Mouse (Mus musculus) adrenal gland, postnatal 14 days (tissue): Measurements from ENCODE around the gene Saal1. TPM values are rescaled to one million over a fixed set of nuclear protein-coding genes. Genes with fewer than 3 reads are reported as not detected.
"Not testable (repeated sequence)": the region's sequence is repeated elsewhere in the genome, so short reads cannot be mapped to it uniquely, and the experiment has no call there.

Experiments used
- DNase-seq: peaks from one replicate; pipeline ENCODE4 v3.0.0; 2021; ENCODE audit warnings: mixed read lengths
- long read RNA-seq, 2 experiments: library from polyadenylated mRNA; stranded (forward); transcript quantifications; one replicate each; pipeline ENCODE4 v2.0.0; 2021
- total RNA-seq: library from RNA; stranded (reverse); gene quantifications from 2 replicates; pipeline ENCODE4 v1.2.3, GENCODE M21; 2021

Saal1 gene
- 8.3 and 9.9 TPM in 2 replicates for total RNA-seq
- long read RNA-seq, experiment 1, full-length matches to known transcripts: 20 of 23 reads
- long read RNA-seq, experiment 1, partial matches to known transcripts: 1 of 23 reads
- long read RNA-seq, experiment 1, other reads (novel, unspliced or antisense): 2 of 23 reads
- long read RNA-seq, experiment 2, full-length matches to known transcripts: 10 of 12 reads
- long read RNA-seq, experiment 2, partial matches to known transcripts: 2 of 12 reads
- long read RNA-seq, experiment 2, other reads (novel, unspliced or antisense): 0 of 12 reads

DNA sequence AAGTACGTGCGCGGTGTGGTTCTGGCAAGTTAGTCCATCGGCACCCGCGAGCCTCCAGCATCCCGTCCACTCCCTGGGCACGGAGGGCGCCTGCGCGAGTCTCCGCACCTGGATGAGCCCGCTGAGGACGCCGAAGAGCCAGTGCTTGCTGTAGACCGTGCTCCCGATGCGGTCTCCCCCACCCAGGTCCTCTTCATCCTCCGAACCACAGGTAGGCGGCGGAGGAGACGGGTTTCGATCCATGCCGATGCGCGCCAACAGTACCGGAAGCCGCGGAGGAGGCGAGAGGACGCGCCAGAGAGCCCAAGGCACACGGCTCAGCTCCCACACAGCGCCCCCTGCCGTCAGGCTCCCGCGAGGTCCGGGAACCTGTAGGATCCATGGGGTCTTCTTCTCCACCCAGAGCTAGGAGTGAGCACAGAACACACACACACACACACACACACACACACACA lies at the start of gene Saal1:
TSS of gene Saal1 (minus strand) at position 291 of the 455 bp plus-strand sequence.
- DNase-seq: peak; percentile 93

DNA sequence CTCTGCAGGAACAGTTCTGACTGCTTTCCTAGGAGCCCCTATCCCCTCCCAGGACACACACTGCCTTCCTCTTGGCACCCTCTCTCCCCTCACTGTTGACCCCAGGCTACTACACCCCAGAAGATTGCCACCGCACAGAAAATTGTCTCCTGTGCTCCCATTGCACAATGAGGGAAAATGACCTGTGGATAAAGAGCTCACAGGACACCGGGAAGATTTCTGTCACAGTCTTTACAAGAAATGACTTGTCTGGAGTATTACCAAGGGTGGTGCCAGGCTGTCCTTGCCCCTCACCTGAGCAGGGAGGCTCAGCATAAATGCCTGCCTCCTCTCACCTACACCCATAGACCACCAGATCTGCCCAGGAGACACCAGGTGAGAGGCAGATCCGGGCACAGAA lies 41.0 kb upstream of the Saal1 start, which contains the start of gene Saa2:
TSS of gene Saa2 (plus strand) at position 301 of the 400 bp plus-strand sequence.
- DNase-seq: no peak

DNA sequence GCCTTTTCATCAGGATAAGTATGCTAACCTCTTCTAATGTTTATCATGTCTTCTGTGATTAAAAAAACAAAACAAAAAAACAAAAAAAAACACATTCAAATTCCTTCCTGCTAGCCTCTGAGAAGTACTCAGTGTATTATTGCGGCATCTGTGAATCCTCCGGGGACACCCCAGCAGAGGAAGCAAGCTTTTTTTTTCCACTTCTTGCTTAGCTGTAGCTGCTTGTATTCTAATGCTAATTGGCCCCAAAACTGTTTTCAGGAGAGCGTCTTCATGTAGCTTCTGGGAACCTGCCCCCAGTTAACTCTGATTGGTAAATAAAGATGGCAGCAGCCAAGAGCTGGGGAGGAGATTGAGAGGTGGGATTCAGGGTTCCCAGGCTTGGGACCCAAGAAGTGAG lies 38.0 kb upstream of the Saal1 start:
- DNase-seq: peak; percentile 21

DNA sequence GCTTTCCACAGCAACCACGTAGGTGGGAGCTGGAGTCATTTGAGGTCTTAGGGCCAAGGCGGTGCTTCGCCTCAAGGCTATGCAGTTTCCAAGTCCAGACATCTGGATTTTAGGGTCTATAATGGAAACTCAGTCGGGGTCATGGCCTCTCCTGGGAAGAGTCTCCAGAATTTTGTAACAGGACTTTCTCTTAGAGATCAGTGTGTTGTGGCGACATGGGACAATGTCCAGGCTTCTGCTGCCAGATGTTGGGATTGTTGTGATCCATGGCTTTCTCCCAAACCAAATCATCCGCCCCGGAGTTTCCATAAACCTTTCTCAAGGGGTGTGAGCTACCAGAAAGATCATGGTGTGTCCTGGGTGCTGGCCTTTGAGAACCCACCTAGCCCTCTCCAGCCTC lies 35.9 kb upstream of the Saal1 start:
- DNase-seq: no peak

DNA sequence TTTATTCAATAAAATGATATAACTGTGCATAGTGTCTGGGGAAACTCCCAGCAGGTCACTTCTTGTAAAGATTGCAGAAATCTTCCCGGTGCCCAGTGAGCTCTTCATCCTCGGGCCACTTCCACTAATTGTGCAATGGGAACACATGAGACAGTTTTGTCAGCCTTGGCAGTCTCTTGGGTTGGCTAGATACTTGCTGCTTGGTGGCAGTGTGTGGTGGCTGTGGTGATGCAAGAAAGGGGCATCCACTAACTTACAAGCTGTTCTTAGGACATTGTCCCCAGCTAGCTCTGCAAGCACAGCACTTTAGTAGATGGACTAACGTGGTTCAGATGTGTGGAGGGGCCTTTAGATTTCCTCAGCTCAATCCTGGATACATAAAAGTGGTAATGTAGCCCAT lies 35.3 kb upstream of the Saal1 start:
- DNase-seq: peak; percentile 64

DNA sequence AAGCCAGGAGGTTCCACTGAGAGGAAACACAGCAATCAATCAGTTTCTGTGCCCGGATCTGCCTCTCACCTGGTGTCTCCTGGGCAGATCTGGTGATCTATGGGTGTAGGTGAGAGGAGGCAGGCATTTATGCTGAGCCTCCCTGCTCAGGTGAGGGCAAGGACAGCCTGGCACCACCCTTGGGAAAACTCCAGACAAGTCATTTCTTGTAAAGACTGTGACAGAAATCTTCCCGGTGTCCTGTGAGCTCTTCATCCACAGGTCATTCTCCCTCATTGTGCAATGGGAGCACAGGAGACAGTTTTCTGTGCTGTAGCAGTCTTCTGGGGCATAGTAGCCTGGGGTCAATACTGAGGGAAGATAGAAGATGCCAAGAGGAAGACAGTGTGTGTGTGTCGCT lies 32.4 kb upstream of the Saal1 start, which contains the start of gene Saa1:
TSS of gene Saa1 (minus strand) at position 101 of the 400 bp plus-strand sequence.
- not testable (repeated sequence) for DNase-seq

DNA sequence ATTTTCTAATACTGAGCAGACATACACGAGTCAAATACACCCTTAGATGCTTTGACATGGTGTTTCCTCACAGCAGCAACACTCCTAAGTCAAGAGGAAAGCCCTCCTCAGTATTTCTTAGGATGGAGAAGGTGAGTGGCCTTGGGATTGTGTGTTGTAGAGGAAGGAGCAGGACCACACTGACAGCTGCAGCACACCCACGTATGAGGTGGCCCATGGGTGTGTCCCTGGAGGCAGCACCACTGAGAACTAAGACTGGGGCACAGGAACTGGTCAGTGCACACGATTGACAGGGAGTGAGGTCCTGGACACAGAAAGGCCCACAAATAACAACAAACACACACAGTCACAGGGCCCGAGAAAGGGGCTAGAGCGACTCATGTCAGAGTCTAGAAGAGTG lies 29.6 kb upstream of the Saal1 start:
- DNase-seq: not testable (repeated sequence)

DNA sequence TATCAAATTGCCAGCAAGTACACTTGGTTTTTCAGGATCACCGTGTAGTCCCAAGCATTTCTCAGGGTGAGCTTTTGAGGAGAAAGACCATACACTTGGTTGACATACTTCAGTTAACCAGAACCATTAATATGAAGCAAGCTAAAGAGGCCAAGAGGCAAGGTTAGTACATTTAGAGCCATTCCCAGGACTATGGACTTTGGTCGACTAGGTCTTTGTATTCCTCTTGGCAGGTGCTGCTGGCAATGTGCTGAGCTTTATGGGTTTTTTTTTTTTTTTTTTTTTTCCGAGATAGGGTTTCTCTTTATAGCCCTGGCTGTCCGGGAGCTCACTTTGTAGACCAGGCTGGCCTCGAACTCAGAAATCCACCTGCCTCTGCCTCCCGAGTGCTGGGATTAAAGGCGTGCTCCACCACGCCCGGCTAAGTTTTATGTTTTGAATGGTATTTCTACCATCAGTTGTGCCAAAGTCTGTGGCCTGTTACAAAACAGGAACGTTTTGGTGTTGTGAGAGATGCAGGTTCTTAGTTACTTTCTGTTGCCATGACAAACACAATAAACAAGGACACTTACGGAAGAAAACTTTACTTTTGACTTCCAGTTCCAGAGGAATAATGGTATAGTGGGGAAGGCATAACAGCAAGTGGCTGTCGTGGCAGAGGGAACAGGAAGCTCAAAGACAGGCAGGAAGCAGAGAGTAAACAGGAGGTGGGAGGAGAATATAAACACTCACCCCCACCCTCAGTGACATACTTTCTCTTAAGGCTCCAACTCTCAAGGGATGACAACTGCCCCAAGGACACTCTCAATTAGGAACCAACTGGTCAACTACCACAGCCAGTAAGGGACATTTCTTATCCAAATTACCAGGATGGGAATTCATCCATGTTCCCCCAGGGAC lies 28.3 kb upstream of the Saal1 start:
- no peak for DNase-seq

DNA sequence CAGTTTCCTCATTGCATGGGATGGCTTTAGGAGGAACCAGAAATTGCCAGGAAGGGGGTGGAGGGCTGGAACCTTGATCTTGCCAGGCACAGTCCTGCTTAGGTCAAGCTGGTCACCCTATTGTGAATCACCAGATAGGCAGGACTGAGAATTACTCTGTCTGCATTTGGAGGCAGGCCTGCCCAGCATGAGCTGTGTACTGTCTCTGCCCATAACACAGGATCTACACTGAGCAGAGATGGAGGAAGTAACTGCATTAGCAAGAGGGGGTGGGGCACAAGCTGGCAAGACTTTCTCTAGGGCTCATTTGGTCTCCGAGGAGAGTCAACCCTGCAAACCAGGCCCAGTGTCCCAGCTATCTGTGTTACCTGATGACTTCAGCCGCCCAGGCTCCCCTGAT lies 24.5 kb upstream of the Saal1 start:
- DNase-seq: no peak

DNA sequence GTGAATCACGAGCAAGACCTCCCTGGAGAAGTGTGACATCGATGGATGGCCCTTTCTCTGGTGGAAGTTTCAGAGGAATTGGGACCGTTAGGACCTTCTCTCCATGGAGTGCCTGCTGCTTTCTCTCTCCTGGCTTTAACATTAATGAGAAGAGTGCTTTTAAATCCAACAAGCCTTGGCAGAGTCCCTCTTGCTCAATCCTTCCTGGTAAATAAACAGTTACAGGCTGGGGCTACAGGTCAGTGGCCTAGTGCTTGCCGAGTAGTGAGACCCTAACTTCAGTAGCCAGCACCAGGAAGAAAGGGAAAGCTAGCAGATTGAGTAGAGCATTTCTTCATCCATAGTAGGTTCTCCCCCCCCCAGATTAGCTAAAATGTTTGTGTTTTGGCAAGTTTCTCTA lies 22.0 kb upstream of the Saal1 start, which contains the start of gene Saa4:
TSS of gene Saa4 (minus strand) at position 146 of the 400 bp plus-strand sequence.
- DNase-seq: no peak

DNA sequence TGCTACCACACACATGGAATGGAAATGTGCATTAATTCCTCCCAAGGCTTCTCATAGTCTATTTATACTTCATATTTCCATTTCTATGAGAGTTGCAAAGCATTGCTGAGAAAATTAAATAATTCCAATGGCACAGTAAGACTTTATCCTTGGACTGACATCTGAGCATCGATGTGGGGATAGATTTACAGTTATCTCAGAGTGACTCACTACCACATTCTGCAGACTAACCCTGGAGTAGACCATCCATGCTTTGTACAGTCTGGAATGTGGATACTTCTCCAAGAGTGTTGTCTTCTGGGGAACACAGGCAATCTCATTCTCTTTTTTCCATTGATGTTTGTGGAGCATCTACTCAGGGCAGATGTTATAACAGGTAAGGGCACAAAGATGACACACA lies 17.1 kb upstream of the Saal1 start:
- DNase-seq: no peak

DNA sequence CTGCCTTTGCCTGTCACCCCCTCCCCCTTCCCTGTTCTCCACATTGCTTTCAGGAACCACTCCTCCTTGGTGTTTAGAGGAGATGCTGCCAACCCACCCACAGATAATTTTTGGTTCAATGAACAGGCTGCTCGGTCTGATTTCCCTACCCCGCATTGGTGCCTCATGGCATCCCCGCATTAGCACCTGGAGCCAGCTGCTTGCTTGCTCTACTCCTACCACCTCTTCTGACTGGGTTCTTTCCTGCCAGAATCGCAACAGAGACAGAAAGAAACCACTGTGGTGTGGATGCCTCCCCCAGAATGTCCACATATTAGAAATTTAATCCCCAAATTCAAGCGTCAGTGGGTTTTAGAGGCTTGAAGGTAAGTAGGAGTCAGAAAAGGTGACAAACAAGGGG lies 13.9 kb upstream of the Saal1 start:
- no peak for DNase-seq

DNA sequence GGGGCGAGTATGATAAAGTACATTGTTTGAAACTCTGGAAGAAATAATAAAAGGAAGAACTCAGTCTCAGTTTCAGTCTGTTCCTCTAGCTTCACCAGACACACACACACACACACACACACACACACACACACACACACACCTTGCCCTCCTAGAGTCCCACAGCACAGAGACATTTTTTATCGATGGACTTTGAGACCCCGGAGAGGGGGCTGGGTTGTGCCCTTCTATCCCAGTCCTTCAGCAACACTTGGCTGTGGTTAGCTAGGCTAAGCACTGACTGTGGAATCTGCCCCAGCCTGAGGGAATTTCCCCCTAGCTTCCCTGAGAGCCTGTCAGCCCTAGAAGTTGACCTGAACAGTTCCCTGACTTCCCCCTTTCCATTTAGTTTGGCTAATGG lies 13.4 kb upstream of the Saal1 start:
- DNase-seq: no peak

DNA sequence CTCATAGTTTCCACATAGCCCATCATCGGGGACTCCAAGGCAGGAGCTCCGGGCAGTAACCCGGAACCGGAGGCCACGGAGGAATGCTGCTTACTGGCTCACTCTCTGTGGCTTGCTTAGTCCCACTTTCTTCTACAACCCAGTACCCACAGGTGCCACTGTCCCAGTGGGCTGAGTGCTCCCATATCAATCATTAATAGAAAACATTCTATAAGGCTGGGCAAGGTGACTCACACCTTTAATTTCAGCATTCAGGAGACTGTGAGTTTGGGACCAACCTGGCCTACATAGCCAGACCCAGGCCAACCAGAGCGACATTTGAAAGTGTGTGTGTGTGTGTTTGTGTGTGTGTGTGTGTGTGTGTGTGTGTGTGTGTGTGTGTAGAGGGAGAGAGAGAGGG lies 12.9 kb upstream of the Saal1 start:
- DNase-seq: no peak

DNA sequence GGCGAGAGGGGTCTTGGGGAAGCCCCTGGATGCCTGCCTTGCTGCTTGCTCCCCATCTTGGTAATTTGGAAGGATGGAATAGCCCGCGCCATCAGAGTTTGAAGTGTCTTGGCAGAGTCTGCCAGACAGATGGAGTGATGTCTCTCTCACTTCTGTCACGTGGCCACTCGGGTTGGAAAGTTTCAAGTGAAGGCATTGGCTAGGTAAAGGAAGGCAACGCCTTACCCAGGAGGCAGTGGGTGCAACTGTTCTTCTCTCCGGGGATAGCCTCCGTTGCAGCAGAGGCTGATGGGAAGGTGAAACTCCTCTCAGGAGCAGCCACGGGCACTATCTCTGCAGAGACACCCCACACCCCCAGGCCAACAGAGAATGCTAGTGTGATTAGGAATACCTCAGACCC lies 10.0 kb upstream of the Saal1 start:
- DNase-seq: no peak

DNA sequence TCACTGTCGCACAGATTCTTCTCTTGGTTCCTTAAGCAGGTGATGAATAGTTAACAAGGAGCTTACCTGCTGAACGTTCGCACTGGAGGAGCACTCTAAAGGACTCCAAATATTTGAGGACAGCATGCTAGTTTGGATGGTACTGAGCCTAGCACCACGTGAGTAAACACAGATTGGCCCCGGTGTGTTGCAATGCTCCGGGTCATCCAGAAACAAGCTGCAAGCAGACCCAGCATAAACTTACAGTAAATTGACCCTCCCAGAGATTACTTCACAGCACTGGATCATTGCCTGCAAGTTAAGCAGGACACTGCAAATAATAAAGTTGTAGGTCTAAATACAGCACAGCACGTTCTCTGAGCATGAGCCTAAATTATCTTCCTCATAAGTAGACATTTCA lies 9.0 kb upstream of the Saal1 start:
- peak; percentile 57 for DNase-seq

DNA sequence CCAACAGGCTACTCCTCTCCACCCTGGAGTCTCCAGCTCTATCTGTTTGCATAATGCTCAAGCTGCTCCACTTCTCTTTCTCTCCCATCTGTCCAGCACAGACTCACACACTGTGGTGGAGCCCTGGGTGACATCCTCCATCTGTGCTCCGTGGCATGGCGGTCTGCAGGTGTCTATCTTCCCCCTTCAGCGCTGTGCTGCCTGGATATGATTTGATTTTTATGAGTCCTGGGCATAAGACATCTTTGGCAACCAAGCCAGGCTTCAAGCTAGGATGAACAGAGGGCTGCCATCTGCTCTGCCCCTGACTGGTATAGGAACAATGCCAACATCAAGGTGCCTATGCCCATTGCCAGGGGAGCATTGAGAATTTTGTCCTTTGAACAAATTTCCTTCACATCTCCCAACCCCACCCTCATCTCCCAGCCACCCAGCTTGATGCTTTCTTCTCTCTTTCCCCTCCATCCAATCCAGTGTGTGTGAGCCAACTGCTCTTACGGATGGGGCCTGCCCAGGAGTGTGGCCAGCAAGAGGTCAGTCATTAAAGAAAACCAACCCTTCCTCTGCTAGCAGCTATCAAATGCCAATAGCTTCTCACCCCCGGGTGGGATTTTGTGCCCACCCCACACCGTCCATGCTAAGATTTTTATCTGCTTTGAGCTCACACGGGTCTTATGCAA lies 8.3 kb upstream of the Saal1 start:
- DNase-seq: no peak

DNA sequence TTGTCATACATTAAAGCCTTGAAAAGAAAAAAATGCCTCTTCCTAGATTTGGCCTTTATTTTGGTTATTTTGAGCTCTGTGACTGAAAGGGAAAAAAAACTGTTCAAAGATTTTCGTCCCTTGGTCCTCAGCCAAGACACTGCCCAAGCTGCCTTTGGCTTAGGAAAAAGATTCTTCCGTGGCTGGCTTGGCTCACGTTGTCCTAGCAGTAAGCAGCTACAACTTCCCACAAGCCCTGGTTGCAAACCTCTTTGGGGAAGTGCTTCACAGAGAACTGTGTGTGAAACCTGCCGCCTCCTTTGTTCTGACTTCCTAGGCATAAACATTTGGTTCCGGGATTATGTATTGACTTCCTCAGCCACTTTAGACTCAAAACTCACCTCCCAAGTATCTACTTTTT lies 6.4 kb upstream of the Saal1 start:
- DNase-seq: peak; percentile 47

DNA sequence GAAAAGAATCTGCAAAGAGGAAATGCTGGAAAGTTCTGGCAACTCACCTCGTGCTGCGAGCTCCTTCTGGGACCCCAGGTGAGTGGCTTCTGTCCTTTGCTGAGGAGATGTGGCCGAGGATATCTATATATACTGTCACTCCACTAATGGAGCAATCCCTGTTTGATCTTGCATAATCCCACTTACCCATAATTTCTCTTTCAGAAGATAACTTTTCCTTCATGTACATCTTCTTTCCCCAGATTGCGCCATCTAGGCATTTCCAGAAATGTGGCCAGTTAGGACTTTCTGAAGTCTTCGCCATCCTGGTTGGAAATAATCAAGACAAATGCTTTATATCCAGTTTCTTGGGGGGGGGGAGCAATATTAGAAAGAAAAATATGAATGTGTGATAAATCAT lies 5.1 kb upstream of the Saal1 start, which contains the start of gene Saa3:
TSS of gene Saa3 (minus strand) at position 101 of the 400 bp plus-strand sequence.
- no peak for DNase-seq

DNA sequence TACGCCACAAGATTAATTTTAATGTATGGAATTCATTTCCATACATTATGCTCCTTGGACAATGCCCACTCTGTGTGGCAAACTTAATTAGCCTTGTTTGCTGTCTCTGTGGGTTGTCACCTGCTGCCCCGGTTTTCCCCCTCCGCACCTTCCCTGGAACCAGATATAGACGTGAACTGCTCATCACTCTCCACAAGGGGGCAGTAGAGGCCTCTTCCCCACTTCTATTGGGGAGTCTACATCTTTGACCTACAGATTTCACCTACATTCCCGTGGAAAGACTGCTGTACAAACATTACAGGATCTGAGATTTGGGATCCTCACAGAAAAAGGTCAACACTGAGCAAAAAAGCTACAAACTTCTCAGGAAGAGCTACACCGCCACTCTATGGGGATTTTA lies 4.0 kb upstream of the Saal1 start:
- peak; percentile 82 for DNase-seq

DNA sequence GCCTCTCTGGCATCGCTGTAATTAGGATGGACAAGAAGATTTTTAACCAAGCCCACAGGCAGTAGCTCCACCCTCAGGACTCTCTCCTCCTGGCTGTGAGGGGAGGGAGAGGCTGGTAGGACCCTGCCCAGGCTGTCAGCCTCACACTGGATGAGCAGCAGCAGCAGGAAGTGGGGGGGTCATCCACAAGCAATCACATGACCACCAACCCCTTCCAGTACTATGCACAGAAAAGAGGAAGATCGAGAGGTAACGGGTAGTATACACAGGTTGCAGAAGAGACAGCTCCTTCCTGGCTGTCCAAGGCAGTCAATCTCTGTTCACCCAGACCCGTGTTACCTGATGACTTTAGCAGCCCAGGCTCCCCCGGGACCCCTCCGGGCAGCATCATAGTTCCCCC lies 1.8 kb upstream of the Saal1 start:
- no peak for DNase-seq

DNA sequence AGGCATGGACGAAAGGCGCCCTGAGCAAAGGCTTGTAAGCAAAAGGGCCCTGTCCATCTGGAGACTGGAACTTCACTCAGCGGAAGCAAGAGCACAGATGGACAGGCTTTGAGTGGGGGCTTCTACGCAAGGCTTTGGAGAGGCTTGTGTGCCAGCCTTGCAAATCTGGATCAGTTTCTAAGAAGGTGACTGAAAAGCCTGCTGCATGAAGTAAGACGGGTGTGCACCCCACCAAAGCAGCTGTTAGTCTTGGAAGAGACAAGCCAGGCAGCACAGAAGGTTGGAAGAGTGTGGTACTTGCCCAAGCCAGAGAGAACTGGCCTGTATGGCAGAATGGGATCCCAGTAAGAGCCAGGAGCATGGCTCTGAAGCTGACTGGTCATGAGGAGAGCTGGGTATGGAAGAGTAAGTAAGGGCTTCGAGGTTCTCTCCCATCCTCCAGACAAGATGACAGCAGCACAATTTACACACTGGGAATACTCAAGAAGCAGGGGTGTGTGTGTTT lies 9.9 kb downstream of the Saal1 start:
- DNase-seq: no peak
